Mouse (Mus musculus): Measurements from ENCODE around the gene Cep164.

DNA sequence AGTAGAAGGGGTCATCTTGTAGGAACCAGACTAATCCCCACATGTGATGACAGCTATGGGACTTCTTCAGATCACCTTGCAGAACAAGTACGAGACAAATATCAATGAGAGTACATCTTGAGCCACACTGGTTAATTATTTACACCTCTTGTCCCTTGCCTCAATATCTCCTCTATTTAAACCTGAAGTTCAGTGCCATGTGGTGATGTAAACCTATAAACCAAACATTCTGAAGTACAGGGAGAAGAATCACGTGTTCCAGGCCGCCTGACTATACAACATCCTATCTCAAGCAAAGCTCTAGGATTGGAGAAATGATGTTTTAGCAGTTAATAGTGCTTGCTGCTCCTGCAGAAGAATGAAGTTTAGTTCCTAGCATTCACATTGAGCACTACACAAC, 41.8 kb upstream of the Cep164 start:
- TF ChIP-seq CTCF (conservative IDR thresholded peaks at IDR 0.05; ENCODE audit: low read length) (no peak), NANOG (IDR thresholded peaks at IDR 0.05; ENCODE audit: borderline replicate concordance, low read length) (no peak)
